Mouse (Mus musculus) neural tube, embryonic 13.5 days (tissue): ENCODE measurements at regions not wholly inside any gene's neighbourhood (a gene's known extent, or its start where the extent isn't known, plus 50 kb on each side); places are given as distances from the start of the nearest gene placed in this dataset.
A peak's percentile ranks its signal among the peaks of the same experiment; 100 is the strongest.

Source experiments
- ATAC-seq: fragments of 200-750 bp; cut with Nextera tagmentation; 2 replicates; pipeline ENCODE4 v1.8.0; 2017; ENCODE audit warnings: low read depth, mild to moderate bottlenecking, moderate TSS enrichment, moderate library complexity
- H3K27ac ChIP-seq: fragments of 300-500 bp; sonication (generic); replicated peaks from 2 replicates; pipeline ENCODE4 v1.5.1; 2015; ENCODE audit warnings: moderate library complexity, mild to moderate bottlenecking, inconsistent platforms
- H3K27me3 ChIP-seq: fragments of 300-500 bp; sonication (generic); 2 replicates; pipeline ENCODE4 v1.6.1; 2015; ENCODE audit warnings: mild to moderate bottlenecking, inconsistent platforms
- H3K36me3 ChIP-seq: fragments of 300-500 bp; sonication (generic); 2 replicates; pipeline ENCODE4 v1.6.1; 2015; ENCODE audit warnings: mild to moderate bottlenecking, inconsistent platforms
- H3K4me1 ChIP-seq: fragments of 300-500 bp; sonication (generic); replicated peaks from 2 replicates; pipeline ENCODE4 v1.6.1; 2015; ENCODE audit warnings: inconsistent platforms
- H3K4me2 ChIP-seq: fragments of 300-500 bp; sonication (generic); 2 replicates; pipeline ENCODE4 v1.6.1; 2015; ENCODE audit warnings: inconsistent platforms, mild to moderate bottlenecking, moderate library complexity
- H3K4me3 ChIP-seq: fragments of 300-500 bp; sonication (generic); 2 replicates; pipeline ENCODE4 v1.5.1; 2015; ENCODE audit warnings: mild to moderate bottlenecking, inconsistent platforms
- H3K9ac ChIP-seq: fragments of 300-500 bp; sonication (generic); 2 replicates; pipeline ENCODE4 v1.6.1; 2015; ENCODE audit warnings: moderate library complexity, mild to moderate bottlenecking, inconsistent platforms
- H3K9me3 ChIP-seq: fragments of 300-500 bp; sonication (generic); 2 replicates; pipeline ENCODE4 v1.6.1; 2016; ENCODE audit warnings: inconsistent platforms
- WGBS: fragments of 180-500 bp; shearing (Covaris S2); methylation state at CpG from one replicate; pipeline ENCODE4 v1.1.7; 2015; 5-methylcytosine and 5-hydroxymethylcytosine counted together

DNA sequence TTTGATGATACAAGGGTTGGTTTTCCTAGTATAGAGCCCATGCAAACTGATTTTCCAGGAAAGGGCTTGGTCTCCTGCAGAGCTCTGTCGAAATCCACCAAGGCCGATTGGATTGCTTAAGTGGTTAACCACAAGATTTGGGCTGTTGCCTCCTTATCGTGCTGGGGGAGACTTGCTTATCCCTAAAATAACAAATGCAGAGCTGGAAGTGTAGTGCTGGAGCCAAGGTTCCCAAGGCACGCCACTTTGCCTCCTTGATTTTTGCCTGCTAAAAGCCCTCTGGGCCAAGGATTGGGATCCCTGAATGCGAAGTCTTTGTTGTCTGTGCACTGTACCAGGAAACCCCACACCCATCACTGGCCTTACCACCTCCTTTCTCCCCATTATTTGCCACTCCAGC, 52.8 kb upstream of the Tmem178 start:
- Histone ChIP-seq H3K27ac (no peak overlapping the region), H3K4me3 (no peak overlapping the region), H3K9me3 (no peaks in the 10 kb centered on the region), H3K27me3 (no peaks in the 10 kb centered on the region), H3K4me2 (no peak overlapping the region), H3K9ac (no peak overlapping the region), H3K36me3 (no peaks in the 10 kb centered on the region), H3K4me1 (peaks cover 17% of the 10 kb centered on the region)
- ATAC-seq = no peak
- 74% methylated on average over 5 of the region's 5 CpGs for WGBS

DNA sequence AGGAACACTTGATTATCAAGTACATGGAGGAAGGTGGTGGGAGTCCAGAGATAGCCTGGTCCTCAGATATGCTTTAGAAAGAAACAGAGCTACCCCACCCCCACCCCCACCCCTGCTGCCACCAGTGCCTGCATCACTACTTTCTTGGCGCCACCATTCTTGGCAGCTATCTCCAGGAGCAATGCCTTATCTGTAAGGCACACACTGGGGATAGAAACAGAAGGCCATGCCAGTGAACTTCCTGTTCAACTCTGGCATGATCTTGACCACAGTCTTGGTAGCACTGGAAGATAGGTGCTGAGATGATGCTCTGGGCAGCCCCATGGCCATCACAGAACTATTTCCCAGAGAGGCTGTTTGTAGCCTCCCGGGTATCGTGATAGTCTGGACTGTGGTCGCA, 55.3 kb upstream of the Tmem178 start:
- H3K36me3 ChIP-seq = no peaks in the 10 kb centered on the region
- H3K9me3 ChIP-seq = no peaks in the 10 kb centered on the region
- no peak overlapping the region for H3K4me2 ChIP-seq
- no peak for ATAC-seq
- no peak overlapping the region for H3K9ac ChIP-seq
- no peak overlapping the region for H3K4me3 ChIP-seq
- H3K27ac ChIP-seq = no peak overlapping the region
- no peaks in the 10 kb centered on the region for H3K27me3 ChIP-seq
- H3K4me1 ChIP-seq = peaks cover 35% of the 10 kb centered on the region
- WGBS = 97% methylated on average over 4 of the region's 4 CpGs

DNA sequence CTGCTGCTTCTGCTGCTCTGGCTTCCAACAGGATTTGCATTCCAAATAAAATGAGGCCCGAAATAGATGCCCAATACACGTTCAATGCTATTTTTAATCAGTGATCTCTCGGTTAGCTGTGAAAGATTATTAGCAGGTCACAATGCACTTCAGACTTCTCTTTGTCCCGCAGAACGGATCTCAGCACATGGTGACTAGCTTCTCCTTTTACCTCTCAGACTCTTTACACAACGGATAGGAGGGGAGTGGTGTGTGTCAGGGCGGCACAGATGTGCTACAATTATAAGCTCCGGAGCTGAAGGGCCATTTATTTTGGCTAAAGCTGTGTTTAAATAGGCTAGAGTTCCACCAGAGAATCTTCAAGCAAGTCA, 56.7 kb upstream of the Tmem178 start:
- no peaks in the 10 kb centered on the region for H3K36me3 ChIP-seq
- peaks cover 41% of the 10 kb centered on the region for H3K4me1 ChIP-seq
- no peaks in the 10 kb centered on the region for H3K27me3 ChIP-seq
- peak overlapping the region; percentile 39 for H3K4me2 ChIP-seq
- H3K27ac ChIP-seq = peak overlapping the region; percentile 73
- 9% methylated on average over 8 of the region's 8 CpGs for WGBS
- H3K4me3 ChIP-seq = no peak overlapping the region
- no peak overlapping the region; the same call in 1 of the 2 replicates for H3K9ac ChIP-seq
- peak; percentile 68 for ATAC-seq
- H3K9me3 ChIP-seq = no peaks in the 10 kb centered on the region

DNA sequence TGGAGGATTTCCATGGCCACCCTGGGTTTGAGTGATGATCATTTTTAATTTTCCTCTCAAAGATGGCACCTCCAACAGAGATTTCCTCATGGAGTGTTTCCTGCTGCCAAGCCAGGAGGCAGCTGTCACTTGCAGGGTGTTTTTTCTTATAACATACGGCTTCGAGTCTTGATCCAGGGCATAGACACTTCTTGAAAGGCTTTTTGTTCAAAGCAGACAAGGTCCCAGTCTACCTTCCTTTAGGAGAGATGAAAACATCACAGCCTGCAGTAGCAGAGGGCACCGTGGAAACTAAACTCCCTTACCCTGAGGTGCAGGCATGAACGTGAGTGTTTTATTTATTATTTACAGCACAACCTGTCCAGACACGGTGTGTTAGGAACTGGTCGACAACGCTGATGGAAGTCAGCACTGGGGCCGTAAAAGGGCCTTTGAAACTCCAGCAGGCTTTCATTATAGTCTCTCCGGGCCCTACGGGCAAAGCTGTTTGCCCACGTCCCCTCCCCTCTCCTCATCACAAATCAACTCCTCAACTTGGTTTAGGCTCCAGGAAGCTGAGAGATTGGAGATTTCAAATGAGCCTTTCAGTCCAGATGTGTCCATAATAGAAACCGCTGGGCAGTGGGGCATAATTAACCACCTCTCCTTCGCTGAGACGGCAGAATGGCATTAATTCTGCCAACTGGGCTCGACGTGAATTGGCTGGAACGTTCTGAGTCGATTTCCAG, 57.2 kb upstream of the Tmem178 start:
- Histone ChIP-seq H3K4me2 (peak overlapping the region; percentile 39), H3K4me3 (no peak overlapping the region), H3K27ac (peak overlapping the region; percentile 73), H3K27me3 (no peaks in the 10 kb centered on the region), H3K9me3 (no peaks in the 10 kb centered on the region), H3K9ac (no peak overlapping the region), H3K36me3 (no peaks in the 10 kb centered on the region), H3K4me1 (peaks cover 41% of the 10 kb centered on the region)
- 5% methylated on average over 18 of the region's 18 CpGs for WGBS
- ATAC-seq = peak; percentile 71

DNA sequence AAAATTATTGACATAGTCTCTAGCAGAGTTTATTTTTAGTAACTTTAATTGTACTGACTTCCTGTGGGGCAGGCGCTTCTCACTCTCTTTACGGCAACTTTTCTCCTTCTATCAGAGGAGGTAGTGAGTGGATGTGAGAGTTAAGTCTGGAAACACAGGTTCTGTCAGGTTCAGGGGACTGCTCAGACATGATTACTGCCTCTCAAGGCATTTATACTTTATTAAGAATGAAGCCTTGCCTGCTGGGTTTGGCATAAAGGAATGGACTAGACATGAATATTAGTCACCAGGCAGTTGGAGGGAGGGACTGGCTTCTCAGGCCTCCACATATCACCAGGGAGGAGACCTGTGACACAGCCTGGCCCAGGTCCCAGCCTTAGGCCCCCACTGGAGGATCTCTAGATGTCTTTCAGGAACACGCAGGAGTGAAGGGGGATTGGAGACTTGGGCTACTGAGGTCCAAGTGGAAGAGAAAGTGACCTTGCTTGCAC, 58.2 kb upstream of the Tmem178 start:
- no peaks in the 10 kb centered on the region for H3K9me3 ChIP-seq
- peaks cover 41% of the 10 kb centered on the region for H3K4me1 ChIP-seq
- H3K36me3 ChIP-seq = no peaks in the 10 kb centered on the region
- peak overlapping the region; percentile 52; the same call in 1 of the 2 replicates for H3K27ac ChIP-seq
- H3K9ac ChIP-seq = no peak overlapping the region
- WGBS = 76% methylated on average over 3 of the region's 3 CpGs
- ATAC-seq = no peak
- no peak overlapping the region for H3K4me3 ChIP-seq
- no peak overlapping the region for H3K4me2 ChIP-seq
- no peaks in the 10 kb centered on the region for H3K27me3 ChIP-seq

DNA sequence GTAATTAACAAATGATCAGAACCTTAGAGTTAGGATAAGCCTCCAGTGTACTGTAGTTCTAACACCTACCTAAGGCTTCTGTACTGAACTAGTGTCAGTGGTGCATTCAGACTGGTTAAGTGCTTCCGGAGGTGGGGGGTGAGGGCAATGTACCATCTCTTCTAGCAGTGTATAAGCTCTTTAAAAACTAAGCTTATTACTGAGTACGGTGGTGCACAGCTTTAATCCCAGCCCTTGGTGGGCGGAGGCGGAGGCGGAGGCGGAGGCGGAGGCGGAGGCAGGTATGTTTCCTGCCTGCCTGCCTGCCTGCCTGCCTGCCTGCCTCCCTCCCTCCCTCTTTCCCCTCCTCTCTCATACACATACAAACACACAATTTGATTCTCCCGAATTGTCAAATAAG, 58.7 kb upstream of the Tmem178 start:
- WGBS = 88% methylated on average over 9 of the region's 9 CpGs
- Histone ChIP-seq H3K9me3 (no peaks in the 10 kb centered on the region), H3K4me3 (no peak overlapping the region), H3K27ac (no peak overlapping the region), H3K36me3 (no peaks in the 10 kb centered on the region), H3K4me2 (no peak overlapping the region), H3K4me1 (peaks cover 41% of the 10 kb centered on the region), H3K9ac (no peak overlapping the region), H3K27me3 (no peaks in the 10 kb centered on the region)
- ATAC-seq = no peak

DNA sequence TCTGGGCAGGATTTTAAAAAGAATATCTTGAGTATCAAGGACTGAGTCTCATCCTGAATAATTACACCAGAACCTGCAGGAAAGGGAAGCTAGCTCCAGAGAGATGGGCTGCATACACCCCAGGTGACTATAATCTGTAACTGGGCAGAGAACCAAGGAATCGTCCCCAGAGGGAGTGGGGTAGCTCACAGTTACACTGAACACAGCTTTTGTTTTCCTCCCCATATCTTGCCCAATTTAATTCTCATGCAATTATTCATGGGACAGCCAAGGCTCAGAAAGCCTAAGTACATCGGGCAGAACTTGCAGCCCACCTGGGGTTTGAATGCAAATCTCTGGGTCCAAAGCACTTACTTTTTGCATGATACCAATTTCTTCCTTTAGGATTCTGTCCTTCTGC, 59.5 kb upstream of the Tmem178 start:
- H3K4me2 ChIP-seq = no peak overlapping the region
- H3K9me3 ChIP-seq = no peaks in the 10 kb centered on the region
- no peak overlapping the region for H3K9ac ChIP-seq
- H3K27me3 ChIP-seq = no peaks in the 10 kb centered on the region
- peaks cover 41% of the 10 kb centered on the region for H3K4me1 ChIP-seq
- H3K36me3 ChIP-seq = no peaks in the 10 kb centered on the region
- no peak overlapping the region for H3K27ac ChIP-seq
- ATAC-seq = no peak
- WGBS = 42% methylated on average over 2 of the region's 2 CpGs
- H3K4me3 ChIP-seq = no peak overlapping the region

DNA sequence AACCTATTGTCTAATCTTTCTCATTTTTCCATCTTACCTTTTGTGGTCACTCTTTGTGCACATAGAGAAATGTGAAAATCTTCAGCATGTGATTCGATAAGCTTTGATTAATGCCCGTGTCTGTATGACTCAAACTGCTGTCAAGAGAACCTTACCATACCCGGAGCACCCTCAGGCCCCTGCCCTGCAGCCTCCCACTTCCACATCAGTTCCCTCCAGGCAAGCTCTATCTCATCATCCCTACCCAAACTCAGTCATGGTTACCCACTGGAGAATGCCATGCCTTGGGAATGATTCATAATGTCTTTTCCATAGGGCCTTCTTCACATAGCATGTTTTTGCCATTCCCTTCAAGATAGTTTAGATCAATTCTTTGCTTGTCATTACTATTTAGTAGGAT, 62.0 kb upstream of the Tmem178 start:
- no peak overlapping the region for H3K4me3 ChIP-seq
- H3K36me3 ChIP-seq = no peaks in the 10 kb centered on the region
- peaks cover 32% of the 10 kb centered on the region for H3K4me1 ChIP-seq
- WGBS = 91% methylated on average over 3 of the region's 3 CpGs
- no peak overlapping the region for H3K27ac ChIP-seq
- no peaks in the 10 kb centered on the region for H3K27me3 ChIP-seq
- ATAC-seq = no peak
- H3K9me3 ChIP-seq = no peaks in the 10 kb centered on the region
- H3K4me2 ChIP-seq = no peak overlapping the region
- no peak overlapping the region for H3K9ac ChIP-seq

DNA sequence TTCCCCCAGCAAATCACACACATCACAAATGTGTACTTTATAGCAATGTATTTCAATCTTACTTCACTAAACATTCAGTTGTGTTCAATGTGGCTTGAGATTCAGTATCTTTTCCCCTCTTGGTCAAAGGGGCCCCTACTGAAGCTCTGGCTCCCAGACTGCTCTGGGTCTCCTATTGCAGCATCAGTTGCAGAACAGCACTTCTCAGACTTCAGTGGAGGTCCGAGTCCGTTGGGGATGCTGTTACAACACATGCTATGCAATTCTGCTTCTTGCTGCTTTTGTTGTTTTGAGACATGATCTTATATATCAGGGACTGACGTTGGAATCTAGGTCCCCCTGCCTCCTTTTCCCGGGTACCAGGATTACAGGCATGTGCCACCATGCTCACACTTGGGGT, 64.1 kb upstream of the Tmem178 start:
- Histone ChIP-seq H3K27ac (no peak overlapping the region), H3K9me3 (no peaks in the 10 kb centered on the region), H3K4me2 (no peak overlapping the region), H3K36me3 (no peaks in the 10 kb centered on the region), H3K4me3 (no peak overlapping the region), H3K9ac (no peak overlapping the region), H3K4me1 (peaks cover 13% of the 10 kb centered on the region; the same call in 1 of the 2 replicates), H3K27me3 (no peaks in the 10 kb centered on the region)
- 82% methylated on average over 4 of the region's 4 CpGs for WGBS
- no peak for ATAC-seq

DNA sequence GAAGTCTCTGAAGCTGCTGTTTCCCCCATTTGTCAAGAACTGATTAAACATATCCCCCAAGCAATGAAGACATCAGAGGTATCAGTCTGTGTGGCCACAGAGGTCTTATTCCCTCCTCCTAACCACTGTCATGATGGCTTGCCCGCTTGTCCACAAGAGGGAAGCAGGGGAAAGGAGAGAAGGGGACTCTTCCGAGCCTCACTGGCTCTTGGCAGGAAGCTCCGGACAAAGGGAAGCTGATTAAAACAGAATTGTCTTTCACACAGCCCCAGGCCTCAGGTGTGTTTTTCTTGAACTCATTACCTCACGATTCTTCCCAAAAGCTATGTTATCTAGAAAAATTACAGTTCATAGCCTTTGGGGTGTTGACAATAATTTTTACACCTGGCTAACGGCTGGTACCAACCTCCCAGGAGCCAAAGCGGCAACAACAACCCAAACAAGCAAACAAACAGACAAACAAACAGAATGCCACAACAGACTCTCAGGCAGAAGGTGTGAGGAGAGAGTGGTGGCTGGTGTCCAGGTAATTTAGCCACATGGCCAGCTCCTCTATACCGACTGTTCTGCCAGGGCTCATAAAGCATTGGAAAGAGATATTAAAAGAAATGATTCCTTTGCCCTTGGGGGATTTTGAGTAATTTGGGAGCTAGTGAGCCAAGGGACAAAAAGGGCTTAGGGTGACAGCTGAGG, 68.9 kb upstream of the Tmem178 start:
- WGBS = 34% methylated on average over 7 of the region's 7 CpGs
- Histone ChIP-seq H3K27me3 (no peaks in the 10 kb centered on the region), H3K27ac (0 out of 2 replicates have a peak overlapping the region, but pooled peaks have one; percentile 11), H3K9me3 (no peaks in the 10 kb centered on the region), H3K9ac (no peak overlapping the region), H3K4me3 (no peak overlapping the region), H3K4me2 (no peak overlapping the region), H3K4me1 (no peaks in the 10 kb centered on the region; the same call in 1 of the 2 replicates), H3K36me3 (no peaks in the 10 kb centered on the region)
- ATAC-seq = peak; percentile 63; the same call in 1 of the 2 replicates

DNA sequence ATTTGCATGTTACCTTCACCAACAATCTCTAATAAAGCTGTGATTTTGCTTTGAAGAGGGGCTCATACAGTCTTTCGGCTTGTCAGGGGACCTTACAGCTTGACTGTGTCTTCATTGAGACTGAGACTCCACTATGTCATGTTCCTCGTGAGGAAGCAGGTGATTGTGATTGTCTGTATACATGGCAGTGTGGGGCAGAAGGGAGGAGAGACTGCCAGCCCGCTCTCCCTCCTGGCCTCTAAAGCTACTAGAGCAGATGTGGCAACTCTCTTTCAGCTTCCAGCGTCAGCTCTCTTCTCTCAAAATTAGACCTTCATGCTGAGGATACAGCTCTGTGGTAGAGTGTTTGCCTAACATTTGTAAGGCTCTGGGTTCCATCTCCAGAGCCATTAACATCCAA, 73.5 kb upstream of the Tmem178 start:
- no peak for ATAC-seq
- Histone ChIP-seq H3K4me2 (no peak overlapping the region), H3K9ac (no peak overlapping the region), H3K27ac (no peak overlapping the region), H3K4me1 (no peaks in the 10 kb centered on the region; the same call in 1 of the 2 replicates), H3K4me3 (no peak overlapping the region), H3K36me3 (no peaks in the 10 kb centered on the region), H3K27me3 (no peaks in the 10 kb centered on the region), H3K9me3 (no peaks in the 10 kb centered on the region)
- 78% methylated on average over 4 of the region's 4 CpGs for WGBS

DNA sequence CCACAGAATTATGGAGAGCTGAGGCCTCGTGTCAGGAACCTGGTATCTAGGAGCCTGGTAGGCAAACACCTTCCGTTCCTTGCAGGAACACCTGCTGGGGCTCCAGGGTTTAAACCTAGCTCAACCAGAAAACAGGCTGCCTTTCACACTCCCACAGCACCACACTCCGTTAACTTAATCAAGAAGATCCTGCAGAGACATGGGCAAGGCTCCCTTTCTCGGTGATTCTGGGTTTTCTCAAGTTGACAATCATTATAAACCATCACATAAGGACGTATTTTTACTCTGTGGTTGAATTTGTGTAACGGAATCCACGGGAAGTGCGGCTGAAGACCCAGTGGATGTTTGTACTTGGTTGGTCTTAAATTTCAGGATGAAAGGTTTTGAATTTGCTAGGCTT, 82.1 kb upstream of the Tmem178 start:
- H3K4me2 ChIP-seq = no peak overlapping the region
- no peaks in the 10 kb centered on the region for H3K27me3 ChIP-seq
- H3K9ac ChIP-seq = no peak overlapping the region
- H3K9me3 ChIP-seq = no peaks in the 10 kb centered on the region
- WGBS = 85% methylated on average over 8 of the region's 8 CpGs
- no peaks in the 10 kb centered on the region for H3K4me1 ChIP-seq
- no peak overlapping the region for H3K27ac ChIP-seq
- no peaks in the 10 kb centered on the region for H3K36me3 ChIP-seq
- H3K4me3 ChIP-seq = no peak overlapping the region
- no peak for ATAC-seq
